22 mouse cellular contexts compared by ENCODE assay signal in the genomic region with DNA sequence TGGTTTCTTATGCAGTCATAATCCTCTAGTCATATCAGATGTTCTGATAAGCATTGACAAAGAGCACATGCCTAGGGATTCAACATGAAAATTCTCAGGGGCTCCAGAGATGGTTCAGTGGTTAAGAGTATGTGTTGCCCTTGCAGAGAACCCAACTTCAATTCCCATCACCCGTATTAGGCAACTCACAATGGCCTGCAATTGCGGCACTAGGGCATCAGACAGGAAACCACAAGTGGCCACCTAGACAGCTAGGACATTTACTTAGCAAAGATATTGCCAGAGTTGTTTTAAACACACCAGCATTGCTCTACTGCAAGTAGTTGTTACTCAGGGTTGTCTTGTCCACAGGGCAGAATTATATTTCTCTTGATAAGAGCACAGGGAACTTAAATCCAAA. TPM values are rescaled to one million over a fixed set of nuclear protein-coding genes. Genes with fewer than 3 reads are reported as not detected.
DNase-seq lines count a peak whose midpoint lies in the region; ATAC-seq and TF ChIP-seq lines count a peak whose summit lies in the region.
"Had no signal": no experiment of that assay in that cellular context is flagged by ENCODE, and none has a peak within 500 bp of the region (broad histone marks: within the 10 kb centered on the region; RNA-seq: fewer than 3 reads in every experiment).

No protein-coding gene starts in this region.

- H3K4me2 ChIP-seq in stomach, postnatal 0 days (replicated peaks; ENCODE audit: low read depth) = no peak overlapping the region
- H3K4me2 ChIP-seq: embryonic facial prominence, embryonic 13.5 days; embryonic facial prominence, embryonic 15.5 days; forebrain, embryonic 12.5 days had no signal

- no peak for TF ChIP-seq CTCF in stomach, postnatal 0 days (IDR thresholded peaks at IDR 0.05; ENCODE audit: low read depth)

- H3K4me3 ChIP-seq in heart, embryonic 10.5 days = no peak overlapping the region
- H3K4me3 ChIP-seq in stomach, postnatal 0 days (ENCODE audit: low read depth, low read length) = no peak overlapping the region
- H3K4me3 ChIP-seq: embryonic facial prominence, embryonic 13.5 days; embryonic facial prominence, embryonic 15.5 days; erythroblast, embryonic 14.5 days; forebrain, embryonic 10.5 days; forebrain, embryonic 12.5 days had no signal

- H3K9ac ChIP-seq in stomach, postnatal 0 days (ENCODE audit: low read length) = no peak overlapping the region
- H3K9ac ChIP-seq: embryonic facial prominence, embryonic 13.5 days; embryonic facial prominence, embryonic 15.5 days; forebrain, embryonic 12.5 days had no signal

- H3K36me3 ChIP-seq in heart, embryonic 10.5 days = no peaks in the 10 kb centered on the region
- H3K36me3 ChIP-seq in stomach, postnatal 0 days (ENCODE audit: control insufficient read depth, insufficient read depth, low read length) = no peaks in the 10 kb centered on the region
- H3K36me3 ChIP-seq: embryonic facial prominence, embryonic 13.5 days; embryonic facial prominence, embryonic 15.5 days; forebrain, embryonic 10.5 days; forebrain, embryonic 12.5 days had no signal

- H3K9me3 ChIP-seq in heart, embryonic 10.5 days = no peaks in the 10 kb centered on the region
- no peaks in the 10 kb centered on the region for H3K9me3 ChIP-seq in stomach, postnatal 0 days (ENCODE audit: control insufficient read depth, low read length)
- H3K9me3 ChIP-seq: embryonic facial prominence, embryonic 13.5 days; embryonic facial prominence, embryonic 15.5 days; forebrain, embryonic 10.5 days; forebrain, embryonic 12.5 days had no signal

- ATAC-seq in granulocyte monocyte progenitor cell, adult 5-6 weeks (replicated peaks; ENCODE audit: poor library complexity, severe bottlenecking) = peak; percentile 95
- peak; percentile 77 for ATAC-seq in megakaryocyte progenitor cell, adult 5-6 weeks (replicated peaks; ENCODE audit: poor library complexity)
- ATAC-seq in stomach, postnatal 0 days (ENCODE audit: low FRiP score, low TSS enrichment) = no peak
- ATAC-seq: forebrain, embryonic 14.5 days; forebrain, embryonic 16.5 days had no signal

- TF ChIP-seq EP300 in stomach, postnatal 0 days (optimal IDR thresholded peaks at IDR 0.05) = no peak

- H3K4me1 ChIP-seq in heart, embryonic 10.5 days = no peaks in the 10 kb centered on the region
- no peaks in the 10 kb centered on the region for H3K4me1 ChIP-seq in stomach, postnatal 0 days (replicated peaks; ENCODE audit: control insufficient read depth, insufficient read depth)
- H3K4me1 ChIP-seq: embryonic facial prominence, embryonic 13.5 days; embryonic facial prominence, embryonic 15.5 days; forebrain, embryonic 10.5 days; forebrain, embryonic 12.5 days had no signal

- 81% methylated on average over 2 of the region's 2 CpGs for WGBS in heart, embryonic 10.5 days
- WGBS in stomach, postnatal 0 days = 87% methylated on average over 2 of the region's 2 CpGs

- DNase-seq in heart, adult 11 months = peak; percentile 18
- DNase-seq in heart, embryonic 10.5 days (ENCODE audit: low spot score) = no peak
- DNase-seq in stomach, postnatal 0 days (ENCODE audit: low spot score) = no peak
- no peak for DNase-seq in cerebellum, adult 9-10 months
- DNase-seq: adrenal gland, adult 2 months; adrenal gland, postnatal 10 days; adrenal gland, postnatal 25 days; cerebellum, adult 11 months; cerebellum, adult 18-20 months; cerebellum, adult 8-10 months; cerebellum, postnatal 10 days; cerebellum, postnatal 25 days; embryo, embryonic 11 days had no signal

- H3K27me3 ChIP-seq in heart, embryonic 10.5 days (ENCODE audit: insufficient read depth, poor library complexity, severe bottlenecking) = no peaks in the 10 kb centered on the region
- no peaks in the 10 kb centered on the region for H3K27me3 ChIP-seq in stomach, postnatal 0 days (ENCODE audit: control insufficient read depth, insufficient read depth, low read length)
- H3K27me3 ChIP-seq: embryonic facial prominence, embryonic 13.5 days; embryonic facial prominence, embryonic 15.5 days; forebrain, embryonic 12.5 days had no signal

- H3K27ac ChIP-seq in heart, embryonic 10.5 days = no peak overlapping the region
- H3K27ac ChIP-seq in stomach, postnatal 0 days (replicated peaks) = no peak overlapping the region
- H3K27ac ChIP-seq: embryonic facial prominence, embryonic 13.5 days; embryonic facial prominence, embryonic 15.5 days; forebrain, embryonic 10.5 days; forebrain, embryonic 12.5 days had no signal

RNA-seq across cellular contexts. Expression of a gene that starts 34.1 kb away (rescaled TPM):
- polyA plus RNA-seq in heart, embryonic 10.5 days (2016; fragmentation: Nextera tagmentation; extraction: Ambion mirVana) = 5.5 and 6.0 TPM in 2 replicates
- 16.1 and 19.8 TPM in 2 replicates for total RNA-seq in granulocyte monocyte progenitor cell, adult 5-6 weeks (2014; fragmentation: Nextera tagmentation)
- total RNA-seq in granulocyte monocyte progenitor cell, adult 5-6 weeks (2017) = 6.5 and 9.7 TPM in 2 replicates
- 15.3 and 20.5 TPM in 2 replicates for total RNA-seq in megakaryocyte progenitor cell, adult 5-6 weeks (2015)
- 8.0 and 9.5 TPM in 2 replicates for total RNA-seq in megakaryocyte progenitor cell, adult 5-6 weeks (2017)
- 4.7 and 5.2 TPM in 2 replicates for polyA plus RNA-seq in stomach, postnatal 0 days (2015; fragmentation: Nextera tagmentation; extraction: Ambion mirVana)
